Mouse (Mus musculus) small intestine, adult 10 weeks (tissue): Measurements from ENCODE around the gene Serpina3f. TPM values are rescaled to one million over a fixed set of nuclear protein-coding genes. Genes with fewer than 3 reads are reported as not detected.

Experiments used
- polyA plus RNA-seq: library from polyadenylated mRNA; stranded (reverse); fragments of 350-450 nt; fragmentation: Illumina TruSeq; extraction: RNeasy Lipid Tissue Mini Kit (QIAGEN cat#74804); gene quantifications from one replicate; pipeline ENCODE4 v1.2.3, GENCODE M21; 2014; ENCODE audit warnings: low replicate concordance

The Serpina3f gene
- polyA plus RNA-seq: 1.8 TPM

DNA sequence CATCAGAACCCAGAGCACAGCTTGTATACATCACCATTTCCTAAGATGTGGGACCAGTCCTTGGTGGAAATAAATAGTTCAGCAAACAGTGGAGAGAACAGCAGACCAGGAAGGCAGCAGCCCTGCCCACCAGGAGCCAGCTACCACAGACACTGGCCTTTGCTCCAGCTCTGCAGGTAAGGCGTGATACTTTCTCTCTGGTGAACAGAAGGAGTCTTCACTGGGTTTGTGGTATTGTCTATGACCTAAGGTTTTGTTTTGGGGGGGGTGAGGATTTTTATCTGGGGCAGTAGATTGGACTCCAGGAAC, at the start of gene Serpina3f:
Gene Serpina3f, plus strand, starts transcription at position 100 of the 309 bp plus-strand sequence.

DNA sequence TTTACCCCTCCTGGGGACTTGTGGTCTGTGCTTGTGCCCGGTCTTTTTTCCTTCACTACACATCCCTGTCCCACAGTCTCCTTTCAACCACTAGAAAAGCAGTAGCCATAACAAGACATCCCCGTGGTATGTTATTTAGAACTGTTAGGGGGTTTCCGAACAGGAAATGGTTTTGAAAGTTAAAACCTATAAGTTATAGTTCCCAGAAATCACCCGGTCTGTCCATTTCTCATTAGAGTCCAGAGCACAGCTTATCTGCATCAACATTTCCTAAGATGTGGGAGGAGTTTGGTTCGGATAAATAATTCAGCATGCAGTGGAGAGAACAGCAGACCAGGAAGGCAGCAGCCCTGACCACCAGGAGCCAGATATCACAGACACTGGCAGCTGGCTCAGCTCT, 21.6 kb downstream of the Serpina3f start, which contains the start of gene Serpina3g:
Gene Serpina3g, plus strand, starts transcription at position 331 of the 400 bp plus-strand sequence.

DNA sequence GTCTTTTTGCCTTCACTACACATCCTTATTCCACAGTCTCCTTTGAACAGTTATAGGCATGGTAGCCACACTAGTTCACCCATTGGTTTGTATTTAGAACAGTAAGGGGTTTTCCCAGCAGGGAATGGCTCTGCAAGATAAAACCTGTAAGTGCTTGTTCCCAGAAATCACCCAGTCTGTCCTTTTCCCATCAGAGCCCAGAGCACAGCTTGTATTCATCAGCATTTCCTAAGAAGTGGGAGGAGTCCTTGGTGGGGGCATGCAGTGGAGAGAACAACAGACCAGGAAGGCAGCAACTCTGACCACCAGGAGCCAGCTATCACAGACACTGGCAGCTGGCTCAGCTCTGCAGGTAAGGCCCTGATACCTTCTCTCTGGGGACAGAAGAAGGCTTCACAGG, 48.5 kb downstream of the Serpina3f start, which contains the start of gene Serpina3i:
Gene Serpina3i, plus strand, starts transcription at position 260 of the 400 bp plus-strand sequence.

Other genes with a start within 250 kb of the Serpina3f start
- gene Serpina11, start 224.6 kb upstream of the Serpina3f start, polyA plus RNA-seq: not detected
- not detected for gene Serpina9, start 200.8 kb upstream of the Serpina3f start, polyA plus RNA-seq
- not detected for gene Serpina12, start 170.1 kb upstream of the Serpina3f start, polyA plus RNA-seq
- gene Serpina5, start 113.4 kb upstream of the Serpina3f start, polyA plus RNA-seq: not detected
- 0.59 TPM for gene Serpina3a, start 101.8 kb upstream of the Serpina3f start, polyA plus RNA-seq
- gene Serpina3b, start 86.5 kb upstream of the Serpina3f start, polyA plus RNA-seq: not detected
- gene Serpina3c, start 60.7 kb upstream of the Serpina3f start, polyA plus RNA-seq: 0.26 TPM
- gene Serpina3g, start 21.7 kb downstream of the Serpina3f start, polyA plus RNA-seq: 5.2 TPM
- not detected for gene Serpina3i, start 48.6 kb downstream of the Serpina3f start, polyA plus RNA-seq
- gene Serpina3j, start 100.0 kb downstream of the Serpina3f start, polyA plus RNA-seq: not detected
- 0.67 TPM for gene Serpina3k, start 123.9 kb downstream of the Serpina3f start, polyA plus RNA-seq
- gene Serpina3m, start 123.9 kb downstream of the Serpina3f start, polyA plus RNA-seq: not detected
- gene Serpina3n, start 192.2 kb downstream of the Serpina3f start, polyA plus RNA-seq: 0.59 TPM